Mouse (Mus musculus) right cerebral cortex, adult 18-20 months (tissue): ENCODE results near the gene Tfpi2.

Source experiments
- DNase-seq: peaks from one replicate; pipeline ENCODE4 v3.0.0; 2022; ENCODE audit warnings: mixed read lengths

Tfpi2 gene

DNA sequence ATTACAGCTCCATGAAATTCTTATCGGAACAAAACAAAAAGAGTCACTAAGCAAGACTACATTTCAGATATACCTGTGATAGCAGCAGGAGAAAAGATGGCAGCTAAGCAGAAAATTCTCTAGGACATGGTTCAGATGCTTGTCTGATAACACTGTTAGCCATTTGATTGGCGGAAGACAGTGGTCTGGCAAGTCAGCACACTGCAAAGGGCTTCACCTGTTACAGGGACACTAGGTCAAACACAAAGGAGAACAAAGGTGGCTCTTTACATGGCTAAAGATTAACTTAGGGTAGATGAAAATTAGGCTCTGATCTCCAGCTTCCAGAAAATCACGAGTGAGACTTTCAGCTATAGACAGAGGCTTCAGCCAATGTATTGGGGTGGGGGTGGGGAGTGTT, at the start of gene Tfpi2:
Tfpi2 (minus strand) TSS at position 170 of the 400 bp plus-strand sequence.
- DNase-seq, result no peak

DNA sequence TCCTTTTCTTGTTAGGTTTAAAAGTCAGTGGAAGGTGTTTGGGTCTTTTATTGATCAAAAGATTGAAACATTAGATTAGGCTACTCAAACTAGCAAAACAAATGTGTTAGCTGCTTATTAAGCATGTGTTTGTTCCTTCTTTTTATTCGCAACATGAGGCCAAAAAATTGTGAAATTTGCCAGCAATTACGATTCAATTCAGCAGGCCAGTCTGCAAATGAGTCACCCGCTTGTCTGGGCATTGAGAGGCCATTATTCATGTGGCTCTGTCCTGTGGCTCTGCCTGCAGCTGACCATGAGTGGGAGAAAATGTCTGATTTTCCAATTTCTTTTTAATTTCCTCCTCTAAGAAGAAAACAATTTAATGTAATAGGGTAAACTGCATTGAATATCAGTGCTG, 42.2 kb upstream of the Tfpi2 start:
- no peak for DNase-seq

DNA sequence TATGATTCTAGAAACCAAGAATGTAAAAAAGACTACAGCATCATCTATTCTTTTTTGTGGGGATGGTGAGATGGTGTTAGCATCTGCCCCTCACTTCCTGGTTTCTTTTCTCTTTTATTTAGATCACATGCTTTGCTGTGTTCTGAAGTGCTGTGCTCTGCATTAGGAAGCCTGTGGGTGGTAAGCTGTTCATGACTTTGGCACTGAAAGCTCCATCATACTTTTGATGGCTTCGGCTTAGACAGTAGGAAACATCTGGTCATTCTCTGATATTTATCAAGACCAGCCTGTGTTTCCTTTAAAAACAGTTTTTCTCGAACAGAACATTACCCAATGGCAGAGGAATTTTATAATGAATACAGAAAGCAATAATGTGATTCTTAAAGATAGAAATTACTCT, 37.6 kb upstream of the Tfpi2 start:
- DNase-seq, result no peak

DNA sequence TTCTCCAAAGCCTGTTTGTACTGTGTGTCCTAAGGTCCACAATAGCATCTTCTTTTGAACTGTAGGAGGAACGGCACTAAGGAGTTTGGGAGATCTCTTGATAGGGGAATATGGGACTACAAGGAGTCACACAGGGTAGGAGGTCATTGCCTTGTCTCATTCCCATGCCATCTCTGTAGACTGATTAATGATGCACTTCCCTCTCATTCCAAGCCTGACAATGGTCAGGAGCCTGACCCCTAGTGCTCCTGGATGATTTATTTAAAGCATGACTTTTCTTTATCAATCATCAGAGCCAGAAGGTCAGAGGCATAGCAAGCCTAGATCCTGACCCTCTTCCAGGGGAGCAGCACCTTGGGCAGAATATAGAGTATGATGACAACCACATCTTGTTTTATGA, 33.9 kb upstream of the Tfpi2 start:
- DNase-seq, result no peak

DNA sequence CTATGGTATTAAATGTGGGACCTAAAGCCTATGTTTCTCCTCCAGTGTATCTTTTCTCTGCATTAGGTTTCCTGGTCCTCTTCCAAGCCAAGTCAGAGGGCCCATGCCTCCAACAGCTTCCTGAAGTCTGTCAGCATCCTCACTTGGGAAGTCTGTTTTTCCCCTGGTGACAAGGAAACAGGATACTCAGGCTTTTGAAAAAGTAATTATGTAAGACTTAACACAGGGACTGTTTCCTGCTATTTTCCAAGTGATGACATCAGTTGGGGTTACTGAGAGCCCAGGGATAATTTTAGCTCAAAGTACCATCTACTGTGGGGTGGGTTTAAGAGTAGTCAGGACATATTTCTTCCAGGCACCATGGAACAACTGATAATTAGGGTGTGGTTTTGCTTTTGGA, 20.8 kb upstream of the Tfpi2 start:
- no peak for DNase-seq

DNA sequence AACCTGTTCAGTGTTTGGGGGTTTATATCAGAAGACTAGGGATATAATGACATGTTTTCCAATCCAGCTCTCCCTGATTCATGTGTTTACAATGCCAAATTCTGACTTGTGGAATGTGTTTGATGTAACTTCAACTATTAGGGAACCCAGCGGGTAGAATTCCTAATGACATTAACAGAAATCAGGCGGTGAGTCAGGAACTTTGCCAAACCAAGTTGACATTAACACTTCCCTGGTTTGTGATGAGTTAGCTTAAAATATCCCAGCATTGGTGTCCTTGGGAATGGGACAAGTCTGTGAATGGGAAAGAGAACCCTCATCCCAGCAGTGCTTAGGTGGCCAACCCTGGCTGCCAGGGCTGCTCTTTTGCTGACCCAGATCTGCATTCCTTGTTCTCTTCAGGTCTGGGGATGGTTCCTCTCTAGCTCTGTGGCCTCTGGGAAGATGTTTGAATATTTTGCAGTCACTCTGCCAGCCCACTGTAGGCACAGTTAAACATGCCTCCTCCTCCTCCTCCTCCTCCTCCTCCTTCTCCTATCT, 19.9 kb upstream of the Tfpi2 start:
- DNase-seq, result no peak

DNA sequence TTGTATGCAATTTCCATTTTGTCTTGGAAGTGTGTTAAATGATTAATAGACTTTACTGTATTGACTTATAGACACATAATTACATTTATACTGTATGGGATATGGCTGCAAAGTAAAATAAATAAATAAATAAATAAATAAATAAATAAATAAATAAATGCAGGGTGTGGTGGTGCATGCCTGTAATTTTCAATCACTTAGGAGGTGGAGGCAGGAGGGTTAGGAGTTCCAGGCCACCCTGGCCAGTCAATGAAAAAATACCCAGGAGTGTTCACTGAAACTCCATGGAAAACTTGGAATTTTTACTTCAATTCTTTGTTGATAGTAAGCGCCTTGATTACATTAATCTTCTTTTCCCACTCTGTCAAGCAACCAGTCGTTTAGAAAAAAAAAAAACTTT, 16.1 kb upstream of the Tfpi2 start:
- no peak for DNase-seq

DNA sequence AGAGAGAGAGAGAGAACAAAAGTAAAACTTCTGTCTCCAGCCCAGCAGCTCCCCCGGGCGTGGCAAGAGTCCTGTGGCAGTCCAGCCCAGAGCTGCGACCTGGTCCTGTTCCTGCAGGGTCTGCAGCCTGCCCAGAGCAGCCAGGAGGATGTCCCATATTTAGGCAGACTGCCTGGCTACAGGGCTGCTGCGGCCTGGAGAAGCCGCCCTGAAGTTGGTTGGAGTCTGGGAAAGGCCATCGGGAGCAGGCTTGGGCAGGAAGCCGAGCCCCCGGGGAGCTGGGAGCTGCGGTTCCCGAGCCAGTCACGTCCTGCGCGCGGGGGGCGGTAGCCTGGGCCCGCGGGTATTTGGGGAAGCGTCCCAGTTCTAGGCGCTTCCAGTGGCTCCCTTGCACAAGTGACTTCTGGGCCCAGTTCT, 15.2 kb upstream of the Tfpi2 start, which contains the start of gene Gng11:
Gng11 (plus strand) TSS at position 15 of the 417 bp plus-strand sequence.
- DNase-seq, result peak; percentile 7

DNA sequence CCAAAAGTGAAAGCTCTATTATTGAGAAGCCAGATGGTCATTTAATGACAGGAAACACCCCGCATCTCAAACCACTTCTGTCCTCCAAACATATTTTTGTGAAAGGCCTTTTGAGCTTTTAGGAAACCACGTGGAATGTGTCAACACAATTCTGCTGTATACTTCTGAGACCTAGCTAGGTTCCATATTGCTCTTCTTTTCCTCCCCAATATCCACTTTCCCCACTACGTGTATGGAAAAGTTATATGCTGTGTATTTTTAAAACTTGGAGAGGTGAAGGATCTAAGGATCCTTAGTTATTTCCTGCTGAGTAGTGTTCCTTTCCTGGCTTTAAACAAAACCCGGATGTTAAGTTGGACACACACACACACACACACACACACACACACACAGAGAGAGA, 14.7 kb upstream of the Tfpi2 start:
- DNase-seq, result no peak

DNA sequence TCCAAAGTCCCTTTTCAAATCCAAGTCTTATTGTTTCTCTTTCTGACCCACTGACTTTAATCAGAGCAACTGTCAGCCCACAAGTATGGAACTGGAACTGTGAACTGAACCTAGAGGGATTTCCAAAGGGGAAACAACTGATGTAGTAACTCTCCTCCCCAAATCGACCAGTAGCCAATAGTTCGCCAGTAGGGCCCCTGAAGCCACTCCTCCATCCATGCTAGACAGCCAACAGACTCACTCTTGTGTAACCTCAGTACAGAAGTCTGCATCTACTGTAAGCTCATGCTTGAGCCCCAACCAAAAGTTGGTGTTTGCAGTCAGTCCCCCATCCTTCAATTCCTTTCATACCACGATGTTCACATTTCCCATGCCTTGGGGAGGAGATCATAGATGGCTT, 12.0 kb upstream of the Tfpi2 start:
- no peak for DNase-seq

DNA sequence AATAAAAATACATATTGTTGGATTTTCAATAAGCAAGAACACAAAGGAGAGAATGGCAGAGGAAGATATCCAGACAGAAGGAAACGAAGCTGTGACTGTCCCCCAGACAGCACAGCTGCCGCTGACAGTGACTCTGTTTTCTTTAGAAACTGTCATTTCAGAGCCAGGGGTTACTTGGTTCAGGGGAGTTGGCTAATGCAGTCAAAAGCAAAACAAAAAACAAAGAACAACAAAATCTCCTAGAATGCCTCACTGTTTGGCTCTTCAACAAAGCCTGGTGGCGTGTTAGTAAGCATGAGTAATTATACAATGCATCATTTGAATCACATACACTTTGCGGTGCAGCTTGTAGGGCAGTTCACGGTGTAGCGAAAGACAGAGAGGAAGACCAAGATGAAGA, 10.6 kb upstream of the Tfpi2 start:
- DNase-seq, result no peak

DNA sequence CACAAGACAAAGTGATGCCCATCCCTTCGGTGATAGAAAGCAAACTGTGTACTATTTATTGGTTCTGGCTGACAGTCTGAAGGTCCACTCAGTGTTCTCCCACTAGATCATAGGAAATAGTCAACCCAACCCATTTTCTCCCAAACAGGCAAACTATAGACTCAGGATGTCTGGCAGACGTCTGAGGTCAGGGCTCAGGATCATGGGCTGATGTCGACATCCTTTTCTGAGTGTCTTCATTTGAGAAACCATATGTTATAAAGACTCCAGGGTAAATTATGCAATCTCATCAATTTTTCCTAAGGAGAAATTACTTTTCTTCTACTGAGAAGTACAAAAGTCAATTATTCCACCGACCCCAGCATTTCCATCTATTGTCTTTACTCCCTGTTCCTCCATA, 9.4 kb upstream of the Tfpi2 start:
- no peak for DNase-seq

DNA sequence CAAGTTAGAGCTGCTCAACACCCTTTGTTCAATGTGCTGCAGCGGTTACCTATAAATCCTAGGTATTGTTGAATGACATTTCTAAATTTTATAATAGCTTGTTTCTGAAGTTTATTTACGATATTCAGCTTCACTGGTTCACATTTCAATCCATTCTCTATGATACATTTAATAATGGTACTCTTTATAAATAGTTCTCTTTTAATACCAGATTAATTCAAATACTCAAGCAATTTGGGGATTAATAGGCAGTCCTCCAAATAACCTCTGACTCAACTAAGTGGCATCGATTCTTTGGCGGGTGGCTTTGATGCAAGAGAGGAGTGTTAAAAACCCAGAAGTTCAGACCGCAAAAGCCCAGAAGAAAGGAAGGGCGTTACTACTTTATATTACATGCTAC, 4.8 kb upstream of the Tfpi2 start, which contains the start of gene Gngt1:
Gngt1 (plus strand) TSS at position 301 of the 400 bp plus-strand sequence.
- DNase-seq, result no peak

DNA sequence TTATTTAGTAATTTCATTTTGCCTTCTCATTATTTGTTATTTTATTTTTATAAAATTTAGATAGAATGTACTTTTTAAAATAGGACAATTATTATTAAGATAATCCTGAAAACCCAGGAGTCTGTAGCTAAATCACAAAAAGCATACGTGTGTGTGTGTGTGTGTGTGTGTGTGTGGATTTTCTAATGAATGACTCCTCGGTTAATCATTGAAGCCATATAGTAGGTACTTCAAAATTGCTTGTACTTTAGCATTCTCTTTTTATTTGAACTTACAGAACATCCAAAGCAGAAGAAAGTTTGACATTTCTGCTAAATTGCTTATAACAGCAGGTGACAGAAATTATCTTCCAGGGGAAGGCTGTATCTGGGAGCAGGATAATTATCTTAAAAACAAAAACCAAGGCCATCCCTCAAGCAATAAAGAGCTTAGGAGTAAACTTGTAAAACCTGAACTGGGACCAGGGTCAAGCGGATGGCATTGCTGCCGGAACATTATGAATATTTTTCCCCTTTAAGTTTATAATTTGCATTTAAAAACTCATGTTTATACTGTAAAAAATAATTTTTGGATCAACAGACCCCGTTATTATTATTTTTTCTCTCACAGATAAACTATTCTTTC, 5.9 kb downstream of the Tfpi2 start:
- no peak for DNase-seq

DNA sequence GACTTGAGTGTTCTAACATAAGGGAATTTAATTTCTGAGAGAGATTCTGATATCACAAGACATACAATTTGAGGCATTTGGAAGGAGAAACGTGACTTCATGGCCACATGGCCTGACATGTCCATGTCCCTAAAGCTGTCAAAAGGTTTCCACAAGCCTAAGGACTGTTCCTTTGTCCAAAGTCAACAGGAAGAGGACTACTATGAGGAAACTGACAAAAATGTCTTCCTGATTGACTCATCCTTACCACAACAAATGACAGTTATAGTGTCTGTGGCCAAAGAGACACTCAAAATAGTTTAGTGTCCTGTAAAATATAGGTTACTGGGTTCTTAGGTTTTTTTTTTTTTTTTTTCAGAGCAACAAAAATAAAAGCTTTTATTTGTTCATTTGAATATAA, 15.0 kb downstream of the Tfpi2 start:
- no peak for DNase-seq

DNA sequence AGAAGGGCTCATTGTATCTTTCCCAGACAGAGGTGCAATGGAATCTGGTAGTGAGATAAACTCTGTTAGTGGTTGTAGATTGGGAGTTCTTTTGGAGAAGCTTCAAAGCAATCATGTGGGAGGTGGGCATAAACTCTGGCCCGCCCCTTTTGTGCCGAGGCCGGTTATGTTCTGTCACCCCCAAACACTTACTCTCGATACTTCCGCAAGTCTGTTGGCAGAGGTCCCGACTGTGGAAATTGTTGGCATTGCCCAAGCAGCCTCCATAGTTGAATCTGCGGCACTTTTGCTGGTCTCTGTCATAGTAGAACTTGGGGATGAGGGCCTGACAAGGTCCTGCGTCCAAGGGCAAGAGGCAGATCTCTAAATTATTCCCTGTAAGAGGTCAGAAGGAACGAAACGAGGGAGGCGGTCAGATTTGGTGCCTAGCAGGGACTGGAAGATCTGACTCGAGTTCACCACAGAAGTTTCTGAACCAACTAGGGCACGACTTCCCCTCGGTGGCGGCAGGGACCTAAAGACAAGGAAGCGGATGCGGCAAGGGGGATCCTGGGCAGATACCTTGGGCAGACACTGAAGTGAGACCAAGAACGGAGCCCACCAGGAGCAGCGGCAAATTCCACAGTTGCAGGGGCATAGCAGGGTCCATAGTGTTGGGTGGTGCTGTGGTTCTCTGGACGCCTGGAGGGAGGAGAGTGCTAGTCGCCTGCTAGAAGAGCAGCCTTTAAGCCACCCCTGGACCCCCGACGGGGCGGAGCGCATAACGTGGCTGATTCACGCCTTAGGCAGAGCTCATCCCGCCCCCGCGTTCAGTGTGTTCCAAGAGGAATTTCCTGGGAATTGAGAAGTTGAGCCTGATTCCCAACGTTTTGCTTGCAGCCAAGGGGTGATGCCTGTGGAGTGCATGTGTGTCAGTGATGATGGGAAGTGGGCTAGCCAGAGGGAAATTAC, 20.8 kb downstream of the Tfpi2 start:
- peak; percentile 9 for DNase-seq

DNA sequence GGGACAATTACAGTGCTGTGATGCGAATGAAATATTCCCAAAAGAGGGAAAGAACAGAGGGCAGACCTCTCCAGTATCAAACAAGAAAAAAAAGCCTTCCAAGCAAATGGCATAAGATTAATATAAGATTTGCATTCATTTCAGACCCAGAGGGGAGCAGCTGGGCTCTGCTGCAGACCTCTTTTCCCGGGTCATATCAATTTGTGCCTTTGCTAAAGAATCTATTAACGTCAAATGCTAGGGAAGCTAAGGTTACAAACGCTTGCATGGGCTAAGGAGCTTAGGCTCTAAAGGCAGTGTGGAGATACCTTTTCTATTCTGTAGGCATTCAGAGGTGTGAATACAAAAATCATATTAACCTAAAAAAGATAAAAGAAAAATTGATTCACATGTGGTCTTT, 33.8 kb downstream of the Tfpi2 start:
- DNase-seq, result no peak

DNA sequence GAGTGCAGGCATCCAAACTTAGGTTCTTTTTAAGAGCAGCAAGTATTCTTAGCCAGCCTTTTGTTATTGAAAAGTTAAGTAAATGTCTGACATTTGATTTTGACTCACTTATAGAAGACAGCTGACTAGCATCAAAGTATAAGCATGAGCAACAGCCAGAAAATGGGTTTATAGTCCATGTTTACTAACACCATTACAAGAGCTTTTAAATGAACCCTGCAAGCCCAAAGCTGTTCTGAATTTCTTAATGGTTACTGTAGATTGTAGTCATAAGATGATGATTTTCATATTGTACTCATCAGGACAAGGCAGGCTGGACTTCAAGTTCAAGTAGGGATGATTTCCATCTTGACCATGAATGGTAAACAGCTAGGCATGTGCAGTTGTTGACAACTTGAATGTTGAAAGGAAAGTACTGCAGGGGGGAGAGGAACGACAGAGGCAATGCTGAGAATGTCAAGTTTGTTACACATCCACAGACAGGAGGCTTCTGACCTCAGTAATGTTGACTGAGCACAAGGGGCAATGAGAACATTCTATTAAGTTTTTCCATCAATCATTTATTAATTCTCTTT, 52.5 kb downstream of the Tfpi2 start:
- no peak for DNase-seq

DNA sequence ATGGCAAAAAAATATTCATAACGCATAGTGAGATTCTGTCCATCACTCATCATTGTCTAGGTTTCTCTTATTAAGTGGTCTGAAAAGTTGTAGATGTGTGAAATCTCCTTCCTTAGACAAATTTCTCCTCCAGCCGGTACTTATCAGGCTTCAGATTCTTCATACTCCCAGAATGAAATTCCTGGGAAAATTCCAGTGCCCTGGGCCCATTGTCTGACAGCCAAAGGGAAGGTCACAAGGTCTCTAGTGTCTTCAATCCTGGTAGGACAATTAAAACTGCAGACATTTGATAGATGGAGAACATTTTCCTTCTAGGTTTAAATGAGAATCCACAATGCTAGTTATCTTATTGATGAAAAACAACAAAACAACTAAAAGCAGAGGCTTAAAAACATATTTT, 53.1 kb downstream of the Tfpi2 start:
- DNase-seq, result no peak

DNA sequence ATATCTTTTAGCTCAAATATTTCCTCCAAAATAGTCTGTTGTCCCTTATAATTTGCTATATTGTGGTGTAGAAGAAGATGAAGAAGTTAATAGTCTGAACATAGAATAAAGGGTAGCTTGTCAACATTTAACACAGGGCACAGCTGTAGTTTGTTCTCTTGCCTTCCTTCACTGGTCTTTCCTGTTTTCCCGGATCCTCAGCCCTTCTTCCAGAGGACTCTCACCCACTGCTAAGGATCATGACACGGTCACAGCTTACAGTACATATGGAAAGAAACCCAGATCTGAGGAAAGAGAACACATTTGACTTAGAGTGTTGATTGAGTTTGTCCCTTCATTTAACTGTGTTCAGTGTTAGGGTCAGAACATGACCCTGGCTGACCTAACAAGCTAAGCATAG, 53.7 kb downstream of the Tfpi2 start:
- DNase-seq, result no peak

DNA sequence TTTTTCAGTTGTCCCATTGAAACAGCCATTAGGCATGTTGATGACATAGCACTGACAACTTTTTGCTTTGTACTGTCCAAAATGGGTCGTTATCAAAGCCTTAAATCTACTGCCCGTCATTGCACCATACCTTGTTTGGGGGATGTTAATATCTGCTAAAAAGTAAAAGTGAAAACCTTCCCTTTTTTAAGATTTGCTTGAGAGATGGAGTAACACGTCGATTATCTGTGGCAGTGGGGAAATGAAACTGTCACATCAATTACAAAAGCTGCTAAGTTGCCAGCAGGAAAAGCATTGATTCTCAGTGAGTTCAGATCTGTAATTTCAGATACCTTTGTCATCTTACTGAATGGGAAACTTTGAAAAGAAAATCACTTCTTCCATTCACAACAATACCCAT, 62.6 kb downstream of the Tfpi2 start:
- DNase-seq, result no peak

DNA sequence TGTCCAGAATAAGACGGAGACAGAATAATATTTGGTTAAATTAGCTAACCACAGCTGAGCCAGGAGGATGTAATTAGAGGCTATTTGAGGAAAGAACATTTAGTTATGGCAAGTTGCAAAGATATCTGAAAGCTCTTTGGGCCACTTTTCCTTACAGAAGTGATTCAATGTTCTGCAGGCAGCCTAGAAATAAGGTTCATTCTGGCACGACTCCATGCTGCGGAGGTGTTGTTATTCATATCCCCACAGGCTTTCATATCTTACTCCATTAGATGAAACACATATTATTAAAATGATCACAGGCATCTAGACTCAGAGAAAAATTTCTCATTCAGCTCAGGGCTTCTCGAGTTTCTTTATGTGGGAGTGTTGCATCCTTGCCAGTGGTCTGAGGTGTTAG, 65.8 kb downstream of the Tfpi2 start:
- peak; percentile 68 for DNase-seq

DNA sequence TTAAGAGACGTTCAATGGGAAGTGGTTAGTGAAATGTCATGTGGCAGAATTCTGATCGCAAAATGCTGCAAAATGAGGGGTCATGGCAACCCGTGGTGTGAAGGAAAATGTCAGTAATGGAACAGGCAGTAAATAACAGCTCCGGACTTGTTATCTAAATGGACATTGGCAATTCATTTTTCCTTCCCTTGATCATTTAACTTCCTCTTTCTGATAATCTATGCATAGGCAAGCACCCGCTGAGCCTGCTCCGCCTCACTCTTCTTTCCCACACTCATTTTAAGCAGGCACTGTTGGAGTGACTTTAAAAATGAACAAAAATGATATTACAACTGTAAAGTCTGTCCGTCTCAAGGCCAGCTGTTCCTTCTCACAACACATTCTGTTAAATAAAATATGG, 72.7 kb downstream of the Tfpi2 start:
- DNase-seq, result no peak
